Comparison of ENCODE assay signal across 11 mouse cellular contexts in the genomic region with DNA sequence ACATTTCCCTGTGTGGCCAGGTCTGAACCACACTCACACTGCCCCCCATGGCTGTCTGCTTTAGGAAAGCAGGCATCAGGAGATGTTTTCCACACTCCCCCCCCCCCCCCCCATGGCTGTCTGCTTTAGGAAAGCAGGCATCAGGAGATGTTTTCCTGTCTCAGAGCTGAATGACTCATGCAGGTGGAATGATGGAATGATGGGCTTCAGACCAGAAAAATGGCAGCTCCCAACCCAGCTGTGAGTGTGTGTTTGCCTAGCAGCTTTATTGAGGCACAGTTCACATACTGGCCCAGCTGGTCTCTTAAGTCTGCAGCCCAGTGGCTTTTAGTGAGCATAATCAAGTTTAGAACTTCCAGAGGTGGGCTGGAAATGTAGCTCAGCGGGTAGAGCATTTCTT. TPM values are rescaled to one million over a fixed set of nuclear protein-coding genes. Genes with fewer than 3 reads are reported as not detected.
DNase-seq lines count a peak whose midpoint lies in the region; TF ChIP-seq lines count a peak whose summit lies in the region.
"Had no signal": no experiment of that assay in that cellular context is flagged by ENCODE, and none has a peak within 500 bp of the region (broad histone marks: within the 10 kb centered on the region; RNA-seq: fewer than 3 reads in every experiment).

No protein-coding gene starts in this region.

- 81% methylated on average over 1 of the region's 1 CpGs for WGBS in heart, adult 2 months
- 86% methylated on average over 1 of the region's 1 CpGs for WGBS in limb, embryonic 10.5 days

- H3K9ac ChIP-seq in heart, adult 2 months (ENCODE audit: low read depth, low read length), result no peak overlapping the region

- no peaks in the 10 kb centered on the region for H3K9me3 ChIP-seq in limb, embryonic 10.5 days (replicated peaks)
- H3K9me3 ChIP-seq: megakaryocyte, embryonic 14.5 days had no signal

- TF ChIP-seq POLR2A in heart, adult 2 months (IDR thresholded peaks at IDR 0.05; ENCODE audit: insufficient read depth, low read depth, low read length), result no peak

- H3K79me2 ChIP-seq in heart, adult 2 months (replicated peaks; ENCODE audit: control insufficient read depth, insufficient read depth, low read length), result peaks cover 3% of the 10 kb centered on the region; the same call in 1 of the 2 replicates

- peaks cover 7% of the 10 kb centered on the region for H3K36me3 ChIP-seq in heart, adult 2 months (ENCODE audit: control insufficient read depth, insufficient read depth, low read length)
- no peaks in the 10 kb centered on the region for H3K36me3 ChIP-seq in limb, embryonic 10.5 days

- TF ChIP-seq CTCF in heart, adult 2 months (IDR thresholded peaks at IDR 0.05), result no peak

- no peaks in the 10 kb centered on the region for H3K27me3 ChIP-seq in heart, adult 2 months (ENCODE audit: control insufficient read depth, insufficient read depth, low read length)
- no peaks in the 10 kb centered on the region for H3K27me3 ChIP-seq in limb, embryonic 10.5 days (ENCODE audit: low read depth, poor library complexity, severe bottlenecking)
- H3K27me3 ChIP-seq: CH12.LX; megakaryocyte, embryonic 14.5 days had no signal

- TF ChIP-seq EP300 in heart, adult 2 months (IDR thresholded peaks at IDR 0.05; ENCODE audit: insufficient read depth, low read depth, low read length), result no peak

- intact Hi-C loops in heart, adult 2 months (cut with DNase I), result no loop called here
- intact Hi-C loops in left cerebral cortex, postnatal 4 days (cut with DNase I), result no loop called here

- H3K4me1 ChIP-seq in heart, adult 2 months (ENCODE audit: control insufficient read depth, insufficient read depth, low read length), result peaks cover 26% of the 10 kb centered on the region
- peaks cover 49% of the 10 kb centered on the region for H3K4me1 ChIP-seq in limb, embryonic 10.5 days

- H3K27ac ChIP-seq in heart, adult 2 months, result peak overlapping the region; percentile 47; the same call in 1 of the 2 replicates
- H3K27ac ChIP-seq in limb, embryonic 10.5 days, result peak overlapping the region; percentile 51; the same call in 1 of the 2 replicates

- no peak overlapping the region for H3K4me3 ChIP-seq in heart, adult 2 months
- H3K4me3 ChIP-seq in limb, embryonic 10.5 days, result no peak overlapping the region
- H3K4me3 ChIP-seq: megakaryocyte, embryonic 14.5 days had no signal

- peak in 1 of 2 experiments; percentile 33 for DNase-seq in heart, adult 2 months
- DNase-seq in heart, adult 9 months (ENCODE audit: low spot score in 2 of 2), result no peak
- peak; percentile 81 for DNase-seq in 3134 (ENCODE audit: extremely low read depth, insufficient read length, low spot score)
- DNase-seq in embryo, embryonic 11 days, result peak; percentile 23
- DNase-seq in limb, embryonic 10.5 days (ENCODE audit: low spot score), result no peak
- no peak for DNase-seq in left cerebral cortex, postnatal 4 days
- DNase-seq in B cell, adult 2 months, result no peak
- DNase-seq in cerebellum, postnatal 36 days, result no peak
- DNase-seq: kidney, postnatal 10 days had no signal

RNA-seq across cellular contexts. Expression of a gene that starts 25.3 kb away (rescaled TPM):
- 10 to 100 TPM; 18.7 to 20.4 TPM for total RNA-seq in heart, adult 2 months (2021)
- polyA plus RNA-seq in heart, adult 2 months (2012; rRNA removed), result 12.3 and 15.3 TPM in 2 replicates
- 8.0 and 9.5 TPM in 2 replicates for polyA plus RNA-seq in limb, embryonic 10.5 days (2016; fragmentation: Nextera tagmentation; extraction: Ambion mirVana)
- total RNA-seq in left cerebral cortex, postnatal 4 days (2021), result 10 to 100 TPM; 37.1 to 38.9 TPM

RNA-seq across cellular contexts. Expression of a gene that starts 49.4 kb away (rescaled TPM):
- total RNA-seq in heart, adult 2 months (2021), result 1 to 10 TPM; 2.4 to 3.1 TPM
- 4.5 and 5.5 TPM in 2 replicates for polyA plus RNA-seq in heart, adult 2 months (2012; rRNA removed)
- 6.3 and 7.6 TPM in 2 replicates for polyA plus RNA-seq in limb, embryonic 10.5 days (2016; fragmentation: Nextera tagmentation; extraction: Ambion mirVana)
- under 1 TPM; 0.64 to 0.66 TPM for total RNA-seq in left cerebral cortex, postnatal 4 days (2021)

RNA-seq across cellular contexts. Expression of a gene that starts 52.6 kb away (rescaled TPM):
- total RNA-seq in heart, adult 2 months (2021), result under 1 TPM in 1 of 2 experiments, not detected in 1; 0.14 TPM
- polyA plus RNA-seq in heart, adult 2 months (2012; rRNA removed), result 0.12 TPM in 1 of 2 replicates, not detected in the other
- polyA plus RNA-seq in limb, embryonic 10.5 days (2016; fragmentation: Nextera tagmentation; extraction: Ambion mirVana), result not detected in 2 replicates
- total RNA-seq in left cerebral cortex, postnatal 4 days (2021), result not detected
- total RNA-seq: CH12.LX had no signal

Comparison
In these comparisons a context has a peak if more than half of its experiments do, and no peak if none do; other contexts are left out.
1. DNase-seq: peak in 3134 (single experiment) and embryo, embryonic 11 days (single experiment); none in heart, adult 9 months (0 of 2), limb, embryonic 10.5 days (single experiment), left cerebral cortex, postnatal 4 days (single experiment), B cell, adult 2 months (0 of 2) and cerebellum, postnatal 36 days (0 of 2).